Mouse (Mus musculus) limb, embryonic 10.5 days (tissue): ENCODE measurements around the gene Gsk3b. TPM values are rescaled to one million over a fixed set of nuclear protein-coding genes. Genes with fewer than 3 reads are reported as not detected.

Source experiments
- polyA plus RNA-seq: library from polyadenylated mRNA; unstranded; fragments of >200 nt; fragmentation: Nextera tagmentation; extraction: Ambion mirVana; gene quantifications from 2 replicates; pipeline ENCODE4 v1.2.1, GENCODE M21; 2016

The Gsk3b gene
- polyA plus RNA-seq, 1 experiment from 2014 or later: 59.4 TPM

Other genes starting within 250 kb of the Gsk3b start
- not detected in 2 replicates for gene Gm36028, start 227.9 kb upstream of the Gsk3b start, polyA plus RNA-seq
- gene Lrrc58, start 220.6 kb upstream of the Gsk3b start, polyA plus RNA-seq: 66.3 and 67.8 TPM in 2 replicates
- gene Gpr156, start 172.5 kb upstream of the Gsk3b start, polyA plus RNA-seq: 0.55 and 0.86 TPM in 2 replicates
- not detected in 2 replicates for gene Nr1i2, start 205.8 kb downstream of the Gsk3b start, polyA plus RNA-seq